Mouse (Mus musculus): ENCODE measurements at regions not wholly inside any gene's neighbourhood (a gene's known extent, or its start where the extent isn't known, plus 50 kb on each side); places are given as distances from the start of the nearest gene placed in this dataset.
A peak's percentile ranks its signal among the peaks of the same experiment; 100 is the strongest.

DNA sequence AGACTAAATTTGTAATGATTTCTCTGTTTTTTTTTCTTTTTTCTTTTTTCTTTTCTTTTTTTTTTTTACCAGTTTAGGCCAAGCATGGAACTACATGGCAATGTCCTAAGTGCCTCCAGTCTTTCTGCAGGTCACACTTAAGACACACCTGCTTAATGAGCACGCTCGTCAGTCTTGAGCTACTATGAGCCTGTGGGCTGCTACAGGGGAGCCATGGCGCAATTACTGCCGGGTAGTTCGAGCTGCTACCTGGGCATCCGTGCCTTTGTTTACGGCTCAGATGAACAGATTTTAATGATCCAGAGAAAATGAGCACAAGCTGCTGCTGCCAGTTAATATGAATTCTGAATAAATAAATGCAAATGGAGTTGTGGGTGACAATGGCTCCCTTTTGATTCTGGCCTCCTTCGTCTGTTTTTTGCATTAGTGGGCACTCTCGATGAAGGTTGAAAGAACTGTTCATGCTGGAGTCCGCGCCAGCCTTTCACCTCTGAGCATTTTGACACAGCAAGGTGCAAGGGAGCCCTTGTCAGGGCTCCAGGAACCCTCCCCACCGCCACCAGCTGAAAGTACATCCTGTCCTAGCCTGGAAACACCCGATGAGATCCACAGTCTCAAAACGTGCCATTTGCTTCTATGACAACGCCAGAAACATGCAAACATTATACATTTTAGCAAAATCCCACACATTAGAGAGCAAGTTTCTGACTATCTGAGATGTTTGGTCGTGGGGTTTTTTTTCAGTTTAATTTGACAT lies 81.3 kb upstream of the 1700025G04Rik start:
- no peak for DNase-seq (ENCODE audit: low spot score in 2 of 2)
- intact Hi-C loops (cut with DNase I): no loop called here

DNA sequence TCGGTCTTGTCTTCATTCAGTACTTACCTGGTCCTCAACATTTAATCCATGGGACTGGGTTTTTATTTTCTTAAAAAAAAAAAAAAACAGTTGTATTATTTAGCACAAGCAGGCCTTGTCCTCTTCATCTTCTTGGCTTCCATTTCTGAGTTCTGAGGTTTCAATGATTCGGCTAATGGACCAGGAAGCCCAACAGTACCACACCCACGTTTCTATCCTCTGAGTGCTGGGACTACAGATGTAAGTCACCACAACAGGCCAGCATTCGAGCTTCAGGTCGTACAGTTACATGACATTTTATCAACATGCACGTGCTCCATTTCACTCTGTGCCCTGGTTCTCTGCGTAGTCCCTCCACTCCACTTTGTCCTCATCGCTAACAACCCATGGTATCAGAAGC lies 80.7 kb upstream of the 1700025G04Rik start:
- intact Hi-C loops (cut with DNase I): no loop called here
- DNase-seq (ENCODE audit: low spot score in 2 of 2): no peak

DNA sequence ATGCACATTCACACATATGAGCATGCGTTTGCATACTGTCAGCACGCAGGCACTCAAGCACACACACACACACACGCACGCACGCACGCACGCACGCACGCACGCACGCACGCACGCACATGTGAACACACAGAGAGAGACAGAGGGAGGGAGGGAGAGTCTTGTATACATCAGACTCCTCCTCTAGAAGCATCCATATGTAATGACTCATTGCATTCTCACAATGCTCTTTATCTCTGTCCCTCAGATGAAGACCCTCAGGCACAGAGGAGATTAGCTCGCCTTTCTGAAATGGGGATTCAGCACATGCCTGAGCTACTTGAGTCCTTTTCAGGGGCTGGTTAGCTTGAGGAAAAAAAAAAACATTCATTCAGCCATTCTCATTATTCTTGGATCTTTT lies 79.6 kb upstream of the 1700025G04Rik start:
- intact Hi-C loops (cut with DNase I): no loop called here
- no peak for DNase-seq (ENCODE audit: low spot score in 2 of 2)

DNA sequence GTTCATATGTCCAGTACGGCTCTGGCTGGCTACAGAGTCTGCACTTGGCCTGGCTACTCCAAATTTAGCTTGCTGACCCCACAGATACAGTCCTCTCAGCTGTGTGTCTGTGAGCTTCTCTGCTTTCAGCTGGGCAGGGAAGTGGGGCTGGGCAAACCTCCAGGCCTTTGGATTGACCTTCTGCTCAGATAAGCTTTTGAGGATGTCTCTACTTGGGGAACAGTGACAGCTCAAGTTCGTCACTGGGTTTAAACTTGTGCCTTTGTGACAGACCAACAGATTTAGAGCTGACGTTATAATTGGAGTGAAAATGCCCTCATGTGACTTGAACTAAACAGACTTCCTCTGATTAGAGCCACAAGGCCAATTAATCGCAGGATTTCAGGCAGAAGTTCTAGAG lies 78.4 kb upstream of the 1700025G04Rik start:
- peak in 1 of 2 experiments; percentile 14 for DNase-seq (ENCODE audit: low spot score in 2 of 2)
- intact Hi-C loops (cut with DNase I): no loop called here

DNA sequence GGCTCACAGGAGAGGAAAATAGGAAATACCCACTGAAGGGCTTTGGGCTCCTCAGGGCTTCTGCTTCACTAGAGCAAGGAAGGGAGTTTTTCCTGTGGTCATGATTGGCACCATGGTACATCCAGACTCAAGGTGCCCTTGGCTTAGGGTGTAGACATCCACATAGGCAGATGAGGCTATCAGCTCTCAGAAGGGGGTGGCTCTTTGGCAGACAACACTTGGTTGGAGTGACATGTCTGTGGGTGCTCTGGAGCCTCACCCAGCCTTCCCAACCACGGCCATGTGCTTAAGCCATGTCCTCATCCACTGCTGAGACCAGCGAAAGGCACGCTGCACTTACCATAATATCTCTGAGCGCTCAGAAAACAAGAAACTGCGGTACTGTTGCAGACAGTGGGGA lies 77.8 kb upstream of the 1700025G04Rik start:
- intact Hi-C loops (cut with DNase I): no loop called here
- DNase-seq (ENCODE audit: low spot score in 2 of 2): no peak

DNA sequence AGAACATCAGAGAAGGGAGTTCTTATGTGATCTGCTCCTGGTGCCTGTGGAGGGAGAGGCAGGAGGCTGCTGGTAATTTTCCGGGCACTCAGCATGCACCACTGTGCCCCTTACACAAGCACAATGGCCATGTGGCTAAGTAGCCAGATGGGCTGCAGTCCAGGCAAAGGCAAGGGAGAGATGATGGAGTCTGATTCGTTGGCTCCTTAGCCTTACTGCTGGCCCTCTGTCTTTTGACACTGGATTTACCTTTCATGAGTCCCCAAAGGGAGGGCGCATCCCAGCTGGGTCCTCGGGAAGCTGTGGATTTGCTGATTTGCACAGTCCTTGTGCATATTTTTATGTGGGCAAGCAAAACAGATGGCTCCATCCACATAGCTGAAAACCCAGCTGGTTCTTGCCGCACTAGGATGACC lies 75.6 kb upstream of the 1700025G04Rik start:
- DNase-seq (ENCODE audit: low spot score in 2 of 2): peak; percentile 32 to 34
- intact Hi-C loops (cut with DNase I): loop anchor here (2.0 kb wide), 1 partner anchor 75 kb away; the partner anchor contains the start of gene 1700025G04Rik

DNA sequence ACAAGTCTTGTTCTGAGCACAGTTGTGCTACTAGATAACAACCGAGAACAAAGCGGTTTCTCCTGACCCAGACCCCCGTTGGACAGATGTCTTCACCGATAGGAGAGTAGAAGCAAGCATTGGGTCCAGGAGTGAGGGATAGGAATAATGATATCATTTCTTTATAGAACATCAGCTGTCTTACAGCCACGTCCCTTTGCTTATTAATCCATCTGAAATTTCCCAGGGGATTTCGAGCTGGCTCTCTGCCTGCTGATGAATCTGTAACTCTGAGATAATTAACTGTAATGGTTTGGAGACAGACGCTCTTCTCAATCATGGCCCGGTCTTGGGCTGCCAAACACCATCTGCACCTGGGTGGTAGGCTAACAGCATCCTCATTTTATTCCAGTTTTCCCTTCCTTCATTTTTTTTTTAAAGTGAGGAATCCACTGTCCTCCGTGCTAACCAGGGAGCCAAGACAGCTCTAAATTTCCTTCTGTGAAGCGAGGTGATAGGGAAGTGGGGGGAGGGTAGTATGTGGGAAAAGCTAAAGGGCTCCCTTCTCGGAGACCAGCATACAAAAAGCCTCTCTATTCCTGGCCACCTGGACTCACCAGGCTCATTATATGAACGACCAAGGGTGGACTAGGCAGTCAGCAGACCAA lies 75.0 kb upstream of the 1700025G04Rik start:
- no peak for DNase-seq (ENCODE audit: low spot score in 2 of 2)
- intact Hi-C loops (cut with DNase I): loop anchor here (2.0 kb wide), 1 partner anchor 74 kb away; the partner anchor contains the start of gene 1700025G04Rik

DNA sequence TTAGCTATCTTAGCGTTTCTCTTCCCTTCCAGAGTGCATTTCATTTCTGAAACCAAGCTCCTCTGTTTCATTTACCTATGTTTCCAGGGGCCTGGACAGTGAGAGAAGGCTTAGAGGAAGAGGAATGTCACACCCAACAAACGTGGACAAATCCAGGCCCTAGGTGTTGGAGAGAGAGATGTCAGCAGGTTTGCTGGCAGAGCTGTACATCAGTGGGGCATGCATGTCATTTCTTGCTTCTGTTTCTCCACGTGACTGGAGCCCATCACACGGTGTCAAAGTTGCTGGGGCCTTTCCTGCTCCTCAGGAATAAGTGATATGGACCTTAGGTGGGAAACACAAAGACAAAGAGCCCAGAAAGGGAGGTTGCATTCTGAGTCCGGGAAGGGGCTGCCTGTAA lies 74.3 kb upstream of the 1700025G04Rik start:
- intact Hi-C loops (cut with DNase I): loop anchor here (2.0 kb wide), 1 partner anchor 73 kb away; the partner anchor contains the start of gene 1700025G04Rik
- no peak for DNase-seq (ENCODE audit: low spot score in 2 of 2)

DNA sequence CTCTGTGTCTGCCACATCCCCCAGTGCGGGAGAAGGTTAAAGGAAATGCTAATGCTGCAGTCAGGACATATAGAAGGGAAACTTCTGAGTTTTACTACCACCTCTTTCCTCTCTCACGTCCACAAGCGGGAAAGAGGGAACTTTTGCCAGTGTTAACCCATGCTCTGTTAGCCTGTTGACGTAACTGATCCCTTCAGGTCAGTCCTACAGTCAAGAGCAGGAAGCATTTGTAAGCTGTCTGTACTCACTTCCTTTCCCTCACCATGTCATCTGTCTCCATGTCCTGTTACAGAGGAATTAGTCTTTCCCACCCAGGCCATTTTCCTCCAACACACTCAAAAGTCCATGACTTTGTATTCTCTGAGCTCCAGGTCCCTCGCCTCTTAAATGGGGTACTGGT lies 62.5 kb upstream of the 1700025G04Rik start:
- intact Hi-C loops (cut with DNase I): no loop called here
- no peak for DNase-seq (ENCODE audit: low spot score in 2 of 2)

DNA sequence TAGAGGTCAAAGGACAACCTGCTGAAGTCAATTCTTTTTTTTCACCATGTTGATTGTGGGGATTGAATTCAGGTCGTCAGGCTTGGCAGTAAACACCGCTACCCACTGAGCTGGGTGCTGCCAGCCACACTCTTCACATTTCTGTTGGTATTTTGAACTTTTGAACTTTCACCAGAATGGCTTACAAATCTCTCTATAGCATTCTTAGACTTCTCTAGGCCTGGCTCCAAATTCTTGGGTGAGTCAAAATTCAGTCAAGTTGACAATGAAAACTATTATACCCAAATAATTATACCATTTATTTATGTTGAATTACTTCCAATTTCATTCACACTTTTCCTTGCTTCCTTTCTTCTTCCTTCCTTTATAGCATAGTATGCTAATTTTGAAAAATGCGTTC lies 58.8 kb upstream of the 1700025G04Rik start:
- intact Hi-C loops (cut with DNase I): no loop called here
- DNase-seq (ENCODE audit: low spot score in 2 of 2): no peak

DNA sequence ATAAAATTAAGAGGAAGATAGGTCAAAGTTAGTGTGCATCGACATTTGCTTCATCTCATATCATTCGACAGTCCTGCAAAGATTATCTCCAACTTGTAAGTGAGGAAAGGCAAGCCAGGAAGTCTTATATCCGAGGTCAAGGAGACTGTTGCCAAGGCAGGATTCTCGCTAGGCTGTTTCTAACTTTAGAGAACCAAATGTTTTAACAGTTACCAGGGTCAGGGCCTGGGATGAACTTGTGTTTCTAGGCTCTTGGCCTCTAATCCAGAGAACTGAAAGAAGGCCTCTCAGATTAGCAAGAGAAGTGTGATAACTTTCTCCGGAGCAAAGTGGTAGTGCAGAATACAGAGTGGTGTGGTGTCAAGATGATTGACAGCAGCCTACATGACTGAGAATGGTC lies 50.2 kb upstream of the 1700025G04Rik start:
- intact Hi-C loops (cut with DNase I): no loop called here
- no peak for DNase-seq (ENCODE audit: low spot score in 2 of 2)

Data from left cerebral cortex, postnatal 36 days (tissue).